Mouse (Mus musculus) intestine, embryonic 14.5 days (tissue): ENCODE measurements around the gene B4galt2. TPM values are rescaled to one million over a fixed set of nuclear protein-coding genes. Genes with fewer than 3 reads are reported as not detected.

Source experiments
- ATAC-seq: fragments of 200-750 bp; cut with Nextera tagmentation; replicated peaks from 2 replicates; pipeline ENCODE4 v1.8.0; 2017; ENCODE audit warnings: low read depth, moderate number of reproducible peaks, moderate TSS enrichment, moderate library complexity; ENCODE audit not compliant: low FRiP score, low TSS enrichment
- DNase-seq: peaks from one replicate; pipeline ENCODE4 v3.0.0-alpha.2; 2018; ENCODE audit warnings: low spot score
- H3K27ac ChIP-seq: fragments of 300-500 bp; sonication (generic); 2 replicates; pipeline ENCODE4 v1.5.1; 2014; ENCODE audit warnings: low read depth, mild to moderate bottlenecking, control low read depth
- H3K27me3 ChIP-seq: fragments of 300-500 bp; sonication (generic); replicated peaks from 2 replicates; pipeline ENCODE4 v1.6.1; 2014; ENCODE audit warnings: low read length, control low read depth; ENCODE audit not compliant: control insufficient read depth, insufficient read depth
- H3K36me3 ChIP-seq: fragments of 300-500 bp; sonication (generic); 2 replicates; pipeline ENCODE4 v1.6.1; 2014; ENCODE audit warnings: low read length, control low read depth; ENCODE audit not compliant: control insufficient read depth, insufficient read depth
- H3K4me1 ChIP-seq: fragments of 300-500 bp; sonication (generic); replicated peaks from 2 replicates; pipeline ENCODE4 v1.6.1; 2014; ENCODE audit warnings: low read length, control low read depth, mixed read lengths; ENCODE audit not compliant: control insufficient read depth, insufficient read depth
- H3K4me2 ChIP-seq: fragments of 300-500 bp; sonication (generic); 2 replicates; pipeline ENCODE4 v1.6.1; 2014; ENCODE audit warnings: low read length
- H3K4me3 ChIP-seq: fragments of 300-500 bp; sonication (generic); 2 replicates; pipeline ENCODE4 v1.5.1; 2014; ENCODE audit warnings: low read depth, low read length, control low read depth, mixed read lengths
- H3K9ac ChIP-seq: fragments of 300-500 bp; sonication (generic); 2 replicates; pipeline ENCODE4 v1.6.1; 2014; ENCODE audit warnings: mild to moderate bottlenecking, low read length
- H3K9me3 ChIP-seq: fragments of 300-500 bp; sonication (generic); 2 replicates; pipeline ENCODE4 v1.6.1; 2016; ENCODE audit warnings: low read length, control low read depth; ENCODE audit not compliant: control insufficient read depth
- WGBS: fragments of 180-500 bp; shearing (Covaris S2); extraction: QIAGEN DNeasy Blood & Tissue Kit; methylation state at CpG from one replicate; pipeline ENCODE4 v1.1.7; 2014; 5-methylcytosine and 5-hydroxymethylcytosine counted together
- polyA plus RNA-seq: library from polyadenylated mRNA; unstranded; fragments of >200 nt; fragmentation: Nextera tagmentation; extraction: Ambion mirVana; gene quantifications from 2 replicates; pipeline ENCODE4 v1.2.1, GENCODE M21; 2014

Gene B4galt2
- polyA plus RNA-seq, 1 experiment from 2014 or later, result 30.6 TPM

DNA sequence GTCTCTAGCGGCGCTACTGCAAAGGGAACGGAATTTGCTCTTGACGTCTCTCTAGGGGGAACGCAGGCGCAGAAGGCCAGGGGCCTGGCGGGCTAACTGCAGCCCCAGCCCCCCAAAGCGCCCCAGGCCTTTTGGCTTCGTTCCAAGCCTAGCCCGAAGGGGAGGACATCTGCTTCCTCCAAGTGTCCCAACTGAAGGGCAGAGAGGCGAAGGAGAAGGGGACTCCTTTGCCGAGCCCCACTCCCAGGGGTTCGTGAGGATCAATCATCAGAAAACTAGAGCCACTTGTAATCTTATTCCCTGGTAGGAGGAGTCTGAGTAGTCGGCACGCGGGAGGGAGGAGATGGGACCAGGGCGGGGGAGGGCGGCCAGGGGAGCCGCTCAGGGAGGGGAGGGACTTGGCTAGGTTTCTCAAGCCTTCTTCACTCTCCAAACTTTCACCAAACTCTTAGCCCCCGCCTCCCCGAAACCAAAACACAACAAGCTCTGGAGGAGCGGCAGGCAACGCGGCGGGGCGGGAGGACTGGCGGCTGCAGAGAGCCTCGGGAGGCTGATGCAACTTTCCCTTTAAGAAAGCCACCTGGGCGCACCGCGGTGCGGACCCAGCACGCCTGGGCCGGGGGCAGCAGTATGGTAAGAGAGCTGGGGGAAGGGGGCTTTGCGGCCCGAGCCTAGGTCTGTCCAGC lies 48.3 kb downstream of the B4galt2 start:
- peaks cover 13% of the 10 kb centered on the region for H3K4me1 ChIP-seq
- no peaks in the 10 kb centered on the region for H3K27me3 ChIP-seq
- ATAC-seq, result peak; percentile 69

DNA sequence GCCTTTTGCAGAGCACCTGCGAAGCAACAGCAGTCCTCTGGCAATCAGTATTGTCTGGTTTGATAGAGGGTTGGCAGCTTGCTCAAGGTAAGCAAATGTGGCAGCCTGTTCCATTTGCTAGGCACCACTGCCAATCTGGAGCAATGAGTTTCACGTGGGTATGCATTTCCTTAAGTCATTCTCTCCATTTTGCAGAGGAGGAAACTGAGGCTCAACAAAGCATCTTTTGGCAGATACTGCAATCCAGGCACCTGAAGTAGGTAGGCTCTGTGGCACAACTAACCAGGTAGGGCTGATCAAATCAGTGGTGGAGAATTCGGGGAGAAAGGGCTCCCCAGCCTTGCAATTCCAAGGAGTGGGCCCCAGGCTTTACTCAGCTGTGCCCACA lies 48.8 kb downstream of the B4galt2 start, which contains the start of gene Slc6a9:
Slc6a9 (plus strand) TSS at position 50 of the 388 bp plus-strand sequence.
- no peak for ATAC-seq
- peak; percentile 55 for DNase-seq
- WGBS, result 32% methylated on average over 3 of the region's 3 CpGs

More for the DNA sequence above, 48.3 kb downstream of the B4galt2 start:
- under 1% methylated on average over 36 of the region's 36 CpGs for WGBS
- Histone ChIP-seq H3K4me3 (peak overlapping the region; percentile 76), H3K9me3 (no peaks in the 10 kb centered on the region), H3K27ac (peak overlapping the region; percentile 90), H3K36me3 (no peaks in the 10 kb centered on the region), H3K4me2 (peak overlapping the region; percentile 77), H3K9ac (peak overlapping the region; percentile 74)
- DNase-seq, result peak; percentile 91

DNA sequence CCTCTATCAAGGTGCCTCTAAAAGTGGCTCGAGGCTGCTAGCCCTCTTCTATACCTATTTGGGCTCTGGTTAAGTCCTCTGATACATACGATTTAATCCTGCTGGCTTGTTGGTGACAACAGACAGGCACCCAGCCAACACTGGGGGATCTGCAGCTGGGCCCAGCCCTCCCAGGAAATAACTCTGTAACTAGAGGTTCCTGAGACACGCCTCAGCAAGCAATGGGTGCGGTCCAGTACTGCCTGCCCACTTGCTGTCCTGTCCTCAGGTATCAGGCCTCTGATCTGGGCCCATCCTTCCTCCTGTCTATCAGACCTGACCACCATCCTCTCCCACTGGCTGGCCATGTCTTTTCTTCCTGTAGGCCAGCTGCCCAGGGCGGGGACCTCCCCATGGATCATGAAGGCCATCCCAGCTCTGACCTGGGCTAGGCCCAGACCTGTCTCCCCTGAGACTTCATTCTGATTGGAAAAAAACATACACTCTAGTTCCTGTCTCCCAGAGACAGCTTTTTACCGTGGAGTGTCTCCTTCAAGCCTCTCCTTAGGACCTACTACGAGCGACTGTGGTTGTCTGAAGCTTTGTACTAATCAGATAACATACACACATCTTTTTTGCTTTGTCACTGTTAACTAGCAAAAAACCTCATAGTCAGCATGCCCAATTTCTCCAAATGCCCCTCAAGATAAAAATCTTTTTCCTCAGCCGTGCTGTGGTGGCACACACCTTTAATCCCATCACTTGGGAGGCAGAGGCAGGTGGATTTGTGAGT lies 51.2 kb downstream of the B4galt2 start:
- Histone ChIP-seq H3K4me3 (no peak overlapping the region), H3K9ac (no peak overlapping the region), H3K27ac (no peak overlapping the region; the same call in 1 of the 2 replicates), H3K4me2 (no peak overlapping the region), H3K27me3 (no peaks in the 10 kb centered on the region), H3K4me1 (peaks cover 18% of the 10 kb centered on the region), H3K36me3 (no peaks in the 10 kb centered on the region), H3K9me3 (no peaks in the 10 kb centered on the region)
- DNase-seq, result no peak
- 71% methylated on average over 9 of the region's 9 CpGs for WGBS
- ATAC-seq, result no peak

More for the DNA sequence above, 48.8 kb downstream of the B4galt2 start, which contains the start of gene Slc6a9:
- Histone ChIP-seq H3K9me3 (no peaks in the 10 kb centered on the region), H3K9ac (peak within 1 kb of the TSS; percentile 74), H3K4me2 (peak within 1 kb of the TSS; percentile 77), H3K36me3 (no peaks in the 10 kb centered on the region), H3K4me1 (peaks cover 18% of the 10 kb centered on the region), H3K27ac (peak within 1 kb of the TSS; percentile 90), H3K4me3 (peak within 1 kb of the TSS; percentile 76), H3K27me3 (no peaks in the 10 kb centered on the region)

DNA sequence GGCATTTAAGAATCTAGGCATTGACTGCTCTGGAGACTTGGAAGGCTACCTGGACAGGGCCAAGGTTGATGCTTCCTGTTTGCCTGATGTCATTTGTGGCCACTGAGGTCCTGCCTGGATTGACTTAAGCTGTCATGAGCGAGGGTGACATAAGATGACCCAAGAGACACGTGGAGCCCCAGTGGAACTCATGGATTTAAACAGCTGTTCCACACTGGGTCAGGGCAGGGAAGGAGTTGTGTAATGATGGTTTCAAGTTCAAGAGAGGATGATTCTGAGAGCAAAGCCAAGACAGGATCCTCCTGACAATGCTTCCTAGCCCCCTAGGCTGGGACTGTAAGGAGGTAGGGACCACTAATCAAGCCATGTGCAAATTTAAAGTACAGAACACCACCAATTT lies 51.8 kb downstream of the B4galt2 start:
- WGBS, result 66% methylated on average over 2 of the region's 2 CpGs
- Histone ChIP-seq H3K27ac (no peak overlapping the region; the same call in 1 of the 2 replicates), H3K36me3 (no peaks in the 10 kb centered on the region), H3K4me1 (peaks cover 18% of the 10 kb centered on the region), H3K9me3 (no peaks in the 10 kb centered on the region), H3K4me2 (no peak overlapping the region), H3K4me3 (no peak overlapping the region), H3K9ac (no peak overlapping the region), H3K27me3 (no peaks in the 10 kb centered on the region)
- DNase-seq (no peak), ATAC-seq (no peak)

DNA sequence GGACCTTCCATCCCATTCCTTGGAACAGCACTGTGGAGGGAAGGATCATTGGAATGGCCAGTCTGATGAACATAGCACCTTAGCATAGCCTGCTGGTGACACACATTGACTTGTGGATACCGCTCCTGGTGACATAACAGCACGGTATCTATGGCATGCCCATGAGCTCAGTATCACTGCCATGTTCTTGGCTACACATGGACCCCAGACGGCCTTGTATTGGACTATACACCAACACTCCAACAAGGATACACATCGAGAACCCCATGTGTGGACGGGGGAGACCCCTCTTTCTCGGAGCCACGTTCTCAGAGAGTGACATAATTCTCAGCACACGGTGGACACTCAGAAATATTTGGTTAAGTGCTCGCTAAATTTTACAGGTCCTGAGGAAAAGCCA lies 52.5 kb downstream of the B4galt2 start:
- no peaks in the 10 kb centered on the region for H3K27me3 ChIP-seq
- no peaks in the 10 kb centered on the region for H3K36me3 ChIP-seq
- 91% methylated on average over 9 of the region's 9 CpGs for WGBS
- no peak overlapping the region for H3K27ac ChIP-seq
- no peaks in the 10 kb centered on the region for H3K9me3 ChIP-seq
- H3K4me2 ChIP-seq, result no peak overlapping the region
- H3K4me3 ChIP-seq, result no peak overlapping the region
- H3K4me1 ChIP-seq, result peaks cover 18% of the 10 kb centered on the region
- H3K9ac ChIP-seq, result no peak overlapping the region
- DNase-seq, result no peak
- ATAC-seq, result no peak

DNA sequence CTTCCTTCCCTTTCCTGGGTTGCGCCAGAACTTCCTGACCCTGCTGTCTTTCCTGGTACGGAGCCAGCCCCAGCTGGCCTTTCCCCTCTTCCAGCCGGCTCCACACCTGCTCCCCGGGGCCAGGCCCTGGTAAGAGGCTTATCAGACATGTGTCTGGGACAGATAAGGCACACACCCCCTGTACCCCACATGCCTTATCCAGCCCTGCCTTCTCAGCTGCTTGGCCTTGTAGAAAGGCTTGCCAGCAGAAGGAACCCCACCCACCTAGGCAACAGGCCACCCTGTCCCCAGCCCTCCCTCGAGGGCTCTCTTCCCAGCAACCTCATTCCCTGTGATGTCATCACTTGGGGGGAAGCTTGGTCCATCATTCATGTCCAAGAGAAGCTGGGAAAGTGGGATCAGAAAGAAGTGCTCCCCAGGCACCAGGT lies 53.1 kb downstream of the B4galt2 start:
- Histone ChIP-seq H3K4me2 (peak overlapping the region; percentile 9), H3K27me3 (no peaks in the 10 kb centered on the region), H3K27ac (no peak overlapping the region), H3K4me1 (peaks cover 18% of the 10 kb centered on the region), H3K36me3 (no peaks in the 10 kb centered on the region), H3K4me3 (no peak overlapping the region), H3K9ac (no peak overlapping the region; the same call in 1 of the 2 replicates), H3K9me3 (no peaks in the 10 kb centered on the region)
- DNase-seq (peak; percentile 73), ATAC-seq (peak; percentile 51; the same call in 1 of the 2 replicates)
- 6% methylated on average over 5 of the region's 5 CpGs for WGBS

DNA sequence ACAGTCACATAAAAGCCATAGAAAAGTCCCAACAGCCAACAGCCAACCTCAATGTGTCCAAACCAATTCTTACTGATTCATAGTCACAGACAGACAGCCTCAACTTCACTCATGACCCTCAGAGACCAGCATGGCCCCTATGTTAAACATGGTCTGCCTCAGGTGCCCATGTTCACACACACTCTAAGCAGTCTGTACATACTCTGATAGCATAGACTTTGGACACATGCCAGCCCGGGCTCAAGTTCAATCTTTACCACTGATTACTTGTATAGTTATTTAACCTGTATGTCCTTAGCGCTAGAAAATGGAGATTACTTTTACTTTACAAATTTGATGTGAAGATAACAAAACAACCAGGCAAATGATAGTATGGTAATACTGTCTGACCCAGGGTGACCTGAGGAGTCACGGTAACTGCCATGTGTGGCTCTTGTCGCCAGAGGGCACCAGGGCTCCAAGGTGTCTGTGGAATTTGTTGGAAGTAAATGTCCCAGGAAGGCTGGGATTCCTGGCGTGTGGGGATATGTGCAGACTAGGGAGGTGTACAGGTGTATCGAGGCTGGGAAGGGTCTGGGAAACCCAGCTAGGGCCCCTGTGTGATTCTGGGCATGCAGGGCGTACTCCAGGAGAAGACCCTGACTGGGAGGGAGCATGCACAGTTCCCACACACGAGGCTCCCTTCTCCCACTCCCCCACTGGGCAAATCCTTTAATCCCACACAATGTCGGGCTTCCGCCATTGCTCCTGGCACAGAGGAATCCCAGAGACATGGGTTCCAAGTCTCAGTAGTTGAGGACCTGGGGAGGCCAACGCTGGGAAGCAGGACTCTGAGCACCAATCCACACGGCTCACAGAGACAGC lies 53.8 kb downstream of the B4galt2 start:
- no peak overlapping the region for H3K9ac ChIP-seq
- H3K4me2 ChIP-seq, result peak overlapping the region; percentile 9
- H3K4me1 ChIP-seq, result peaks cover 14% of the 10 kb centered on the region
- H3K36me3 ChIP-seq, result no peaks in the 10 kb centered on the region
- H3K4me3 ChIP-seq, result no peak overlapping the region
- WGBS, result 10% methylated on average over 12 of the region's 12 CpGs
- DNase-seq (peak; percentile 81), ATAC-seq (peak; percentile 57)
- H3K27ac ChIP-seq, result no peak overlapping the region
- H3K9me3 ChIP-seq, result no peaks in the 10 kb centered on the region
- H3K27me3 ChIP-seq, result no peaks in the 10 kb centered on the region

DNA sequence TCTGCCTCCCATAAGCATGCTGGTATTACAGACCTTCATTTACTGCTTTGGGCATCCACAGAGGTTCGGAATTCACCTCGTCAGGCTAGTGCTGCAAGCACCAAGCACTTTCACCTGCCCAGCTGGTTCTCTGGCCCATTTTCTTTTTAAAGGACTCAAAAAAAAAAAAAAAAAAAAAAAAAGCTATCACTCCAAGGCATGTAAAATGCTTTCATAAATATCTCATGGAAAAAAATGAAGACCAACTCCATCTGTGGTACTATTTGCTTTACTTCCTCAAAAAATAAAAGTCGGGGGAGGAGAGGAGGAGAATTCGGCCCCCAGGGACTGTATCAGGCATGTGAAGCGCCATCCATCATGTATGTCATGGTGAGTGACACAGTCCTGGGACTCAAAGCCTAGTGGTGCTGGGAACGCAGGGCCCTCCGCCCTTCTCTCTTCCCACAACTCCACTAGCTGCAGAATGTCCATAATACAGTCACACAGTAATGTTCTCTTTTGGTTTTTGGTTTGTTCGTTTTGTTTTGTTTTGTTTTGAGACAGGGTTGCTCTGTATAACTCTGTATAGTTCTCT lies 54.6 kb downstream of the B4galt2 start:
- DNase-seq, result no peak
- no peaks in the 10 kb centered on the region for H3K36me3 ChIP-seq
- peaks cover 13% of the 10 kb centered on the region for H3K4me1 ChIP-seq
- no peaks in the 10 kb centered on the region for H3K27me3 ChIP-seq
- ATAC-seq, result no peak
- 65% methylated on average over 8 of the region's 8 CpGs for whole genome bisulfite sequencing
- H3K9me3 ChIP-seq, result no peaks in the 10 kb centered on the region
- H3K4me2 ChIP-seq, result no peak overlapping the region
- H3K9ac ChIP-seq, result no peak overlapping the region
- no peak overlapping the region for H3K4me3 ChIP-seq
- no peak overlapping the region for H3K27ac ChIP-seq
